Mouse (Mus musculus) naive thymus-derived CD4-positive, alpha-beta T cell, adult 2 months (primary cell): ENCODE results near the gene Atp1a3.
"Not testable (repeated sequence)": the region's sequence is repeated elsewhere in the genome, so short reads cannot be mapped to it uniquely, and the experiment has no call there.

Source experiments
- DNase-seq: peaks from one replicate; pipeline ENCODE4 v3.0.0-alpha.2; 2011; ENCODE audit warnings: low read depth

The Atp1a3 gene

GRCm38 (mm10) chr7:25005421-25006065 lies at the start of gene Atp1a3:
Atp1a3 (minus strand) TSS chr7:25005958.
- DNase-seq, result no peak

- DNase-seq, result no peak
Measured at GRCm38 (mm10) chr7:25052587-25052986, 46.8 kb upstream of the Atp1a3 start.

GRCm38 (mm10) chr7:25049295-25049930 lies 43.7 kb upstream of the Atp1a3 start:
- no peak for DNase-seq

GRCm38 (mm10) chr7:25047363-25047762 lies 41.6 kb upstream of the Atp1a3 start:
- DNase-seq, result no peak

DNA sequence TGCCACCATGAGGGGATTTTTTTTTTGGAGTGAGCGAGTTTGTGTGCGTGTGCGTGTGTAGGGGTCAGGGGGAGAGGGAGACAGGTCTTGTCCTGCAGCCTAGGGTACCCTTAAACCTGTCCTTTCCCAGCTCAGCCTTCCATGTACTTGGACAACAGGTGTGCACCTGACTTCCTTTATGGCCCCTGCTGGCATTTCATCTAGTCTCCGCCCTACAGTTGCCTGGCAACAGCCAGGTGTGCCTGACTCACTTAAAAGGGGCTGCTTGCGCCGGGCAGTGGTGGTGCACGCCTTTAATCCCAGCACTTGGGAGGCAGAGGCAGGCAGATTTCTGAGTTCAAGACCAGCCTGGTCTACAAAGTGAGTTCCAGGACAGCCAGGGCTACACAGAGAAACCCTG lies 38.8 kb upstream of the Atp1a3 start:
- DNase-seq, result not testable (repeated sequence)

GRCm38 (mm10) chr7:25041921-25042320 lies 36.2 kb upstream of the Atp1a3 start:
- no peak for DNase-seq

DNA sequence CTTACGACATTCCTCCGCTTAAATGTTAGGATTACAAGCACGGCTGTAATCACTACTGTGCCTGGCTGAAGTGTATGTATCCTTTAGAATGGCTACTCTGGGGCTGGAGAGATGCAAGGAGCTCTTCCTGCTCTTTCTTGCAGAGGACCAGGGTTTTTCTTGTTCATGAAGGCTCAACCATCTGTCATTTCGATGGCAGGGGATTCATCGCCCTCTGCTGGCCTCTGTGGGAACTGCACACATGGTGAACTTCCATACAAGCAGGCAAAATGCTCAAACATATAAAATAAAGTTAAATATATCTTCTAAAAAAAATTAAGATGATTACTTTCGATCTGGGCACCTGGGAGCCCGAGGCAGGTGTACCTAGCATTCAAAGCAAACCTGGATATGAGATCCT lies 30.2 kb upstream of the Atp1a3 start:
- DNase-seq, result peak; percentile 78

- DNase-seq, result no peak
Measured at GRCm38 (mm10) chr7:25034796-25035195, 29.0 kb upstream of the Atp1a3 start.

DNA sequence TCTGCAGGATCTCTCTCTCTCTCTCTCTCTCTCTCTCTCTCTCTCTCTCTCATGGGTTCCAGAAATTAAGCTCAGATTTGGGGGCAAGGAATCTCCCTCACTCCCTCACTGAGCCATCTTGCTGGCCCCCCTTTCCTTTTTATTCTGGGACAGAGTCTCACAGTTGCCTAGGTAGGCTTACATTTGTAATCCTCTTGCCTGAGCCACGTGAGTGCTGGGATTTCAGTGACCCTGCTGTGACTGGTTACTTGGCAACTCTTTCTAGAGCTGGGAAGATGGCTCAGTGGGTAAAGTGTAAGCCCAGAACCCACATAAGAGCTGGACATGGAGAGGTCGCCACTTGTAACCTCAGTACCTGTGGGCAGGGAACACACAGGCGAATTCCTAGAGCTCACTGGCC lies 25.8 kb upstream of the Atp1a3 start:
- DNase-seq, result no peak

- DNase-seq, result peak; percentile 85
Measured at GRCm38 (mm10) chr7:25030032-25030753, 24.4 kb upstream of the Atp1a3 start.

- DNase-seq, result no peak
Measured at GRCm38 (mm10) chr7:25026452-25026851, 20.7 kb upstream of the Atp1a3 start.

GRCm38 (mm10) chr7:25025855-25026439 lies 20.2 kb upstream of the Atp1a3 start:
- no peak for DNase-seq

- DNase-seq, result no peak
Measured at GRCm38 (mm10) chr7:25011592-25011991, 5.8 kb upstream of the Atp1a3 start.

GRCm38 (mm10) chr7:25010090-25010913 lies 4.5 kb upstream of the Atp1a3 start:
- peak; percentile 40 for DNase-seq

- DNase-seq, result no peak
Measured at GRCm38 (mm10) chr7:25009099-25009700, 3.4 kb upstream of the Atp1a3 start.

GRCm38 (mm10) chr7:25008635-25009034 lies 2.9 kb upstream of the Atp1a3 start:
- peak; percentile 65 for DNase-seq

- no peak for DNase-seq
Measured at GRCm38 (mm10) chr7:25007609-25008374, 2.0 kb upstream of the Atp1a3 start.

GRCm38 (mm10) chr7:25006586-25007364 lies 1.0 kb upstream of the Atp1a3 start:
- no peak for DNase-seq

- no peak for DNase-seq
Measured at GRCm38 (mm10) chr7:25006171-25006570, 413 bp upstream of the Atp1a3 start.

DNA sequence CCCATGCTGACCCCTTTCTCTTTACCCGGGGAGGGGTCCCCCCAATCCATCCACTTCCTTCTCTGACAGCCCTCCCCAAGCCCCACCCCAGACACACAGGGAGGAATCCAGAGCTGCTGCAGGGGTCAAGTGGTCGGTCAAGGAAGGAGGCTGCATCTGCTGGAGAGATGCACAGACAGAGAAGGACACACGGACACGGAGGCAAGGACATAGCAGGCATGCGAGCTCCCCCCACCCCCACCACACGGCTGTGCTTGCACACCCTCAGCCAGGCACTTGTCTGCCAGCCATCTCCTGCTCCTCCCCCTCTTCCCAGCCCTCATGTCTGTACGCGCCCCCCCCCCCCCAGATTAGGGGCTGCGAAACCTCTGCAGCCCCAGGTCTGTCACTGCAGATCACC lies 952 bp downstream of the Atp1a3 start:
- DNase-seq, result no peak
